Mouse (Mus musculus): Measurements from ENCODE around the gene Nhsl1. TPM values are rescaled to one million over a fixed set of nuclear protein-coding genes. Genes with fewer than 3 reads are reported as not detected.
A peak's percentile ranks its signal among the peaks of the same experiment; 100 is the strongest.

Gene Nhsl1
- polyA plus RNA-seq, 1 experiment from 2014 or later: 12.6 TPM

- Histone ChIP-seq H3K36me3 (replicated peaks) (no peaks in the 10 kb centered on the region), H3K4me1 (peaks cover 59% of the 10 kb centered on the region), H3K4me3 (peak overlapping the region; percentile 66), H3K27me3 (replicated peaks; ENCODE audit: low read depth, poor library complexity, severe bottlenecking) (no peaks in the 10 kb centered on the region), H3K9me3 (no peaks in the 10 kb centered on the region), H3K27ac (replicated peaks) (peak overlapping the region; percentile 89)
- DNase-seq (ENCODE audit: low spot score): no peak
- WGBS: 38% methylated on average over 9 of the region's 9 CpGs
Observed at GRCm38 (mm10) chr10:18408635-18409034, 89.8 kb downstream of the Nhsl1 start.

- Histone ChIP-seq H3K4me1 (peaks cover 57% of the 10 kb centered on the region), H3K4me3 (peak overlapping the region; percentile 66), H3K36me3 (replicated peaks) (no peaks in the 10 kb centered on the region), H3K27me3 (replicated peaks; ENCODE audit: low read depth, poor library complexity, severe bottlenecking) (no peaks in the 10 kb centered on the region), H3K9me3 (no peaks in the 10 kb centered on the region), H3K27ac (replicated peaks) (peak overlapping the region; percentile 65)
- WGBS: 46% methylated on average over 2 of the region's 2 CpGs
- DNase-seq (ENCODE audit: low spot score): no peak
Observed at GRCm38 (mm10) chr10:18409068-18409467, 90.3 kb downstream of the Nhsl1 start.

- Histone ChIP-seq H3K27me3 (replicated peaks; ENCODE audit: low read depth, poor library complexity, severe bottlenecking) (no peaks in the 10 kb centered on the region), H3K36me3 (replicated peaks) (no peaks in the 10 kb centered on the region), H3K9me3 (no peaks in the 10 kb centered on the region), H3K4me1 (peaks cover 57% of the 10 kb centered on the region), H3K4me3 (no peak overlapping the region), H3K27ac (replicated peaks) (no peak overlapping the region)
- WGBS: 51% methylated on average over 2 of the region's 2 CpGs
- DNase-seq (ENCODE audit: low spot score): no peak
Observed at GRCm38 (mm10) chr10:18411266-18411665, 92.5 kb downstream of the Nhsl1 start.

- Histone ChIP-seq H3K27ac (replicated peaks) (no peak overlapping the region), H3K9me3 (no peaks in the 10 kb centered on the region), H3K27me3 (replicated peaks; ENCODE audit: low read depth, poor library complexity, severe bottlenecking) (no peaks in the 10 kb centered on the region), H3K36me3 (replicated peaks) (peaks cover 10% of the 10 kb centered on the region), H3K4me3 (no peak overlapping the region), H3K4me1 (peaks cover 48% of the 10 kb centered on the region)
- no peak for DNase-seq (ENCODE audit: low spot score)
- WGBS: 88% methylated on average over 11 of the region's 11 CpGs
Observed at GRCm38 (mm10) chr10:18415946-18416345, 97.2 kb downstream of the Nhsl1 start.

- DNase-seq (ENCODE audit: low spot score): no peak
Observed at GRCm38 (mm10) chr10:18418160-18418559, 99.4 kb downstream of the Nhsl1 start.

GRCm38 (mm10) chr10:18419508-18419907 is 100.7 kb downstream of the Nhsl1 start:
- DNase-seq (ENCODE audit: low spot score): no peak
- H3K27ac ChIP-seq (replicated peaks): no peak overlapping the region
- H3K4me3 ChIP-seq: no peak overlapping the region
- H3K36me3 ChIP-seq (replicated peaks): peaks cover 20% of the 10 kb centered on the region
- 74% methylated on average over 10 of the region's 10 CpGs for WGBS
- peaks cover 47% of the 10 kb centered on the region for H3K4me1 ChIP-seq
- no peaks in the 10 kb centered on the region for H3K27me3 ChIP-seq (replicated peaks; ENCODE audit: low read depth, poor library complexity, severe bottlenecking)
- no peaks in the 10 kb centered on the region for H3K9me3 ChIP-seq

More at GRCm38 (mm10) chr10:18418160-18418559, 99.4 kb downstream of the Nhsl1 start:
- Histone ChIP-seq H3K4me1 (peaks cover 42% of the 10 kb centered on the region), H3K4me3 (no peak overlapping the region), H3K27ac (replicated peaks) (0 out of 2 replicates have a peak overlapping the region, but pooled peaks have one; percentile 51), H3K9me3 (no peaks in the 10 kb centered on the region), H3K36me3 (replicated peaks) (peaks cover 20% of the 10 kb centered on the region), H3K27me3 (replicated peaks; ENCODE audit: low read depth, poor library complexity, severe bottlenecking) (no peaks in the 10 kb centered on the region)
- WGBS: 29% methylated on average over 7 of the region's 7 CpGs

- Histone ChIP-seq H3K4me3 (no peak overlapping the region), H3K4me1 (peaks cover 40% of the 10 kb centered on the region), H3K36me3 (replicated peaks) (peaks cover 20% of the 10 kb centered on the region), H3K27me3 (replicated peaks; ENCODE audit: low read depth, poor library complexity, severe bottlenecking) (no peaks in the 10 kb centered on the region), H3K27ac (replicated peaks) (no peak overlapping the region), H3K9me3 (no peaks in the 10 kb centered on the region)
- WGBS: 90% methylated on average over 6 of the region's 6 CpGs
- no peak for DNase-seq (ENCODE audit: low spot score)
Observed at GRCm38 (mm10) chr10:18420259-18421000, 101.6 kb downstream of the Nhsl1 start.

GRCm38 (mm10) chr10:18422968-18423367 is 104.2 kb downstream of the Nhsl1 start:
- Histone ChIP-seq H3K36me3 (replicated peaks) (peaks cover 37% of the 10 kb centered on the region), H3K27me3 (replicated peaks; ENCODE audit: low read depth, poor library complexity, severe bottlenecking) (no peaks in the 10 kb centered on the region), H3K4me1 (peaks cover 28% of the 10 kb centered on the region), H3K27ac (replicated peaks) (peak overlapping the region; percentile 35; the same call in 1 of the 2 replicates), H3K9me3 (no peaks in the 10 kb centered on the region), H3K4me3 (no peak overlapping the region)
- 36% methylated on average over 3 of the region's 3 CpGs for WGBS
- no peak for DNase-seq (ENCODE audit: low spot score)

GRCm38 (mm10) chr10:18423557-18423956 is 104.8 kb downstream of the Nhsl1 start:
- no peaks in the 10 kb centered on the region for H3K9me3 ChIP-seq
- no peaks in the 10 kb centered on the region for H3K27me3 ChIP-seq (replicated peaks; ENCODE audit: low read depth, poor library complexity, severe bottlenecking)
- peaks cover 43% of the 10 kb centered on the region for H3K36me3 ChIP-seq (replicated peaks)
- no peak for DNase-seq (ENCODE audit: low spot score)
- peaks cover 22% of the 10 kb centered on the region for H3K4me1 ChIP-seq
- no peak overlapping the region for H3K27ac ChIP-seq (replicated peaks)
- WGBS: 70% methylated on average over 9 of the region's 9 CpGs
- no peak overlapping the region for H3K4me3 ChIP-seq

GRCm38 (mm10) chr10:18427866-18428265 is 109.1 kb downstream of the Nhsl1 start:
- H3K9me3 ChIP-seq: peaks cover 9% of the 10 kb centered on the region; the same call in 1 of the 2 replicates
- WGBS: 95% methylated on average over 9 of the region's 9 CpGs
- H3K27me3 ChIP-seq (replicated peaks; ENCODE audit: low read depth, poor library complexity, severe bottlenecking): no peaks in the 10 kb centered on the region
- peaks cover 24% of the 10 kb centered on the region for H3K4me1 ChIP-seq
- no peak overlapping the region for H3K4me3 ChIP-seq
- no peak overlapping the region for H3K27ac ChIP-seq (replicated peaks)
- peaks cover 38% of the 10 kb centered on the region for H3K36me3 ChIP-seq (replicated peaks)
- no peak for DNase-seq (ENCODE audit: low spot score)

GRCm38 (mm10) chr10:18429533-18429932 is 110.7 kb downstream of the Nhsl1 start:
- 97% methylated on average over 3 of the region's 3 CpGs for WGBS
- peaks cover 23% of the 10 kb centered on the region for H3K4me1 ChIP-seq
- H3K27me3 ChIP-seq (replicated peaks; ENCODE audit: low read depth, poor library complexity, severe bottlenecking): no peaks in the 10 kb centered on the region
- H3K4me3 ChIP-seq: no peak overlapping the region
- DNase-seq (ENCODE audit: low spot score): no peak
- peaks cover 38% of the 10 kb centered on the region for H3K36me3 ChIP-seq (replicated peaks)
- peaks cover 9% of the 10 kb centered on the region; the same call in 1 of the 2 replicates for H3K9me3 ChIP-seq
- no peak overlapping the region for H3K27ac ChIP-seq (replicated peaks)

- no peak overlapping the region for H3K27ac ChIP-seq (replicated peaks)
- H3K4me3 ChIP-seq: no peak overlapping the region
- WGBS: 74% methylated on average over 8 of the region's 8 CpGs
- peaks cover 38% of the 10 kb centered on the region for H3K36me3 ChIP-seq (replicated peaks)
- peaks cover 30% of the 10 kb centered on the region for H3K4me1 ChIP-seq
- H3K9me3 ChIP-seq: peaks cover 9% of the 10 kb centered on the region; the same call in 1 of the 2 replicates
- no peaks in the 10 kb centered on the region for H3K27me3 ChIP-seq (replicated peaks; ENCODE audit: low read depth, poor library complexity, severe bottlenecking)
- no peak for DNase-seq (ENCODE audit: low spot score)
Observed at GRCm38 (mm10) chr10:18430141-18430540, 111.4 kb downstream of the Nhsl1 start.

- DNase-seq (ENCODE audit: low spot score): peak; percentile 54
- peaks cover 38% of the 10 kb centered on the region for H3K36me3 ChIP-seq (replicated peaks)
- no peaks in the 10 kb centered on the region for H3K27me3 ChIP-seq (replicated peaks; ENCODE audit: low read depth, poor library complexity, severe bottlenecking)
- WGBS: 5% methylated on average over 18 of the region's 18 CpGs
- peaks cover 9% of the 10 kb centered on the region; the same call in 1 of the 2 replicates for H3K9me3 ChIP-seq
- peaks cover 38% of the 10 kb centered on the region for H3K4me1 ChIP-seq
- H3K4me3 ChIP-seq: peak overlapping the region; percentile 47
- peak overlapping the region; percentile 71 for H3K27ac ChIP-seq (replicated peaks)
Observed at GRCm38 (mm10) chr10:18430973-18431372, 112.2 kb downstream of the Nhsl1 start.
